Mouse (Mus musculus) forebrain, embryonic 15.5 days (tissue): ENCODE measurements at regions not wholly inside any gene's neighbourhood (a gene's known extent, or its start where the extent isn't known, plus 50 kb on each side); places are given as distances from the start of the nearest gene placed in this dataset.

ENCODE experiments used
- ATAC-seq: fragments of 200-750 bp; cut with Nextera tagmentation; replicated peaks from 2 replicates; pipeline ENCODE4 v1.8.0; 2017; ENCODE audit warnings: mild to moderate bottlenecking, moderate TSS enrichment, moderate library complexity
- H3K27ac ChIP-seq: fragments of 300-500 bp; sonication (generic); replicated peaks from 2 replicates; pipeline ENCODE4 v1.5.1; 2015; ENCODE audit warnings: mild to moderate bottlenecking, inconsistent platforms
- H3K27me3 ChIP-seq: fragments of 300-500 bp; sonication (generic); 2 replicates; pipeline ENCODE4 v1.6.1; 2015; ENCODE audit warnings: inconsistent platforms
- H3K36me3 ChIP-seq: fragments of 300-500 bp; sonication (generic); 2 replicates; pipeline ENCODE4 v1.6.1; 2015; ENCODE audit warnings: mild to moderate bottlenecking, inconsistent platforms
- H3K4me1 ChIP-seq: fragments of 300-500 bp; sonication (generic); 2 replicates; pipeline ENCODE4 v1.6.1; 2015; ENCODE audit warnings: inconsistent platforms
- H3K4me2 ChIP-seq: fragments of 300-500 bp; sonication (generic); replicated peaks from 2 replicates; pipeline ENCODE4 v1.6.1; 2015; ENCODE audit warnings: mild to moderate bottlenecking, inconsistent platforms
- H3K4me3 ChIP-seq: fragments of 300-500 bp; sonication (generic); 2 replicates; pipeline ENCODE4 v1.5.1; 2015; ENCODE audit warnings: mild to moderate bottlenecking, inconsistent platforms
- H3K9ac ChIP-seq: fragments of 300-500 bp; sonication (generic); replicated peaks from 2 replicates; pipeline ENCODE4 v1.6.1; 2015; ENCODE audit warnings: mild to moderate bottlenecking, inconsistent platforms
- H3K9me3 ChIP-seq: fragments of 300-500 bp; sonication (generic); 2 replicates; pipeline ENCODE4 v1.6.1; 2016; ENCODE audit warnings: inconsistent platforms
- WGBS: fragments of 180-500 bp; shearing (Covaris S2); methylation state at CpG from one replicate; pipeline ENCODE4 v1.1.7; 2015; ENCODE audit warnings: mixed read lengths; 5-methylcytosine and 5-hydroxymethylcytosine counted together

- H3K4me1 ChIP-seq: peaks cover 10% of the 10 kb centered on the region; the same call in 1 of the 2 replicates
- no peaks in the 10 kb centered on the region for H3K36me3 ChIP-seq
- no peaks in the 10 kb centered on the region for H3K27me3 ChIP-seq
- ATAC-seq: no peak
- no peak overlapping the region for H3K4me2 ChIP-seq
- no peak overlapping the region for H3K9ac ChIP-seq
- no peak overlapping the region for H3K4me3 ChIP-seq
- no peak overlapping the region for H3K27ac ChIP-seq
- WGBS: 61% methylated on average over 4 of the region's 4 CpGs
- no peaks in the 10 kb centered on the region for H3K9me3 ChIP-seq
Observed at GRCm38 (mm10) chr8:7973791-7974190, 687.3 kb downstream of the Efnb2 start.

- H3K4me1 ChIP-seq: no peaks in the 10 kb centered on the region
- no peak overlapping the region for H3K27ac ChIP-seq
- H3K9me3 ChIP-seq: no peaks in the 10 kb centered on the region
- ATAC-seq: peak; percentile 43; the same call in 1 of the 2 replicates
- no peaks in the 10 kb centered on the region for H3K27me3 ChIP-seq
- no peak overlapping the region for H3K4me2 ChIP-seq
- no peak overlapping the region for H3K4me3 ChIP-seq
- WGBS: 19% methylated on average over 2 of the region's 2 CpGs
- no peak overlapping the region for H3K9ac ChIP-seq
- no peaks in the 10 kb centered on the region for H3K36me3 ChIP-seq
Observed at GRCm38 (mm10) chr8:7964276-7964675, 696.8 kb downstream of the Efnb2 start.

GRCm38 (mm10) chr8:7956745-7957144, 704.3 kb downstream of the Efnb2 start:
- no peaks in the 10 kb centered on the region for H3K27me3 ChIP-seq
- H3K4me1 ChIP-seq: no peaks in the 10 kb centered on the region
- H3K4me3 ChIP-seq: no peak overlapping the region
- H3K9ac ChIP-seq: no peak overlapping the region
- no peaks in the 10 kb centered on the region for H3K36me3 ChIP-seq
- H3K9me3 ChIP-seq: no peaks in the 10 kb centered on the region
- H3K4me2 ChIP-seq: no peak overlapping the region
- peak; percentile 61 for ATAC-seq
- H3K27ac ChIP-seq: peak overlapping the region; percentile 52

- Histone ChIP-seq H3K27ac (no peak overlapping the region), H3K36me3 (no peaks in the 10 kb centered on the region), H3K9ac (no peak overlapping the region), H3K4me2 (no peak overlapping the region), H3K4me3 (no peak overlapping the region), H3K4me1 (no peaks in the 10 kb centered on the region), H3K27me3 (no peaks in the 10 kb centered on the region), H3K9me3 (no peaks in the 10 kb centered on the region)
- ATAC-seq: no peak
- 88% methylated on average over 3 of the region's 3 CpGs for WGBS
Observed at GRCm38 (mm10) chr8:7954851-7955250, 706.2 kb downstream of the Efnb2 start.

- no peak overlapping the region for H3K9ac ChIP-seq
- no peaks in the 10 kb centered on the region for H3K27me3 ChIP-seq
- WGBS: 22% methylated on average over 10 of the region's 10 CpGs
- no peak overlapping the region for H3K4me2 ChIP-seq
- no peak overlapping the region for H3K4me3 ChIP-seq
- peak overlapping the region; percentile 69 for H3K27ac ChIP-seq
- no peaks in the 10 kb centered on the region for H3K9me3 ChIP-seq
- no peaks in the 10 kb centered on the region for H3K36me3 ChIP-seq
- ATAC-seq: peak; percentile 92
- peaks cover 13% of the 10 kb centered on the region for H3K4me1 ChIP-seq
Observed at GRCm38 (mm10) chr8:7945966-7946775, 714.9 kb downstream of the Efnb2 start.

DNA sequence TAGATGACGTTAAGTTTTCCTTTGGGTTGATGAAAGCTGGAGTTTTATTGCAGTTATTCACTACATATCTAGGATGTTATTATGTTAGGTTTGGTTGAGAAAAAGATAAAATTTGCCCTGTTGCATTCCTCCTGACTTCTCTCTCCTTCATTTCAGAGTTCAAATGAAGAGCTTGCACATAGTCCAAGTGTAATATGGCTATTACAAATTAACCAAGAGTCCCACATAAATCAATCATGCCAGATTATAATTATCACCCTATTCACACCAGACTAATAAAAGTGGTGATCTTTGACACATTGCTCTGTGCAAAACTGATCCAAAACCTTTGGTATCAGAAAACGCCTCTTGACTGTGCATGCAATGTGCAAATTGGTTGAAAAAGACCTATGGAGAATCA, 724.4 kb downstream of the Efnb2 start:
- ATAC-seq: no peak
- Histone ChIP-seq H3K4me1 (no peaks in the 10 kb centered on the region), H3K9ac (no peak overlapping the region), H3K4me3 (no peak overlapping the region), H3K9me3 (no peaks in the 10 kb centered on the region), H3K4me2 (no peak overlapping the region), H3K27ac (no peak overlapping the region), H3K36me3 (no peaks in the 10 kb centered on the region), H3K27me3 (no peaks in the 10 kb centered on the region)
- 88% methylated on average over 2 of the region's 2 CpGs for WGBS

DNA sequence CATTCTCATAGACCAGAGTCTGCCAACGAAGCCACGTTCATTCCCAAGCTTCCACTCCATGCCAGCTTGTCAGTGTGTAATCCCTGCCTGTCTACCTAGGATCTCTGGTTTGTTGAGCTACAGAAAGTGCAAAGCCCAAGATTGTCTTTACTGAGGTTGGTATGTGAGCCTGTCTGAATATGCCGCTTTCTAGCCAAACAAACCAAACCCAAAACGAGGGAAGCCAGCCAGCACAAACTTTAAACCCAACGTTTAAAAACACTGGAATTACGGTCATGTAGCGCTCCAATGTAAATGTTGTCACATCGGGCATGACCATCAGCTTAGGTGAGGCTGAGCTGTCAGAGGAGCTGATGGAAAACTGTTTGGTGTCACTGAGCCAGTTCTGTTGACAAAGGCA, 741.6 kb downstream of the Efnb2 start:
- H3K4me3 ChIP-seq: no peak overlapping the region
- no peaks in the 10 kb centered on the region for H3K9me3 ChIP-seq
- ATAC-seq: no peak
- no peak overlapping the region for H3K4me2 ChIP-seq
- H3K4me1 ChIP-seq: no peaks in the 10 kb centered on the region
- 84% methylated on average over 8 of the region's 8 CpGs for WGBS
- no peaks in the 10 kb centered on the region for H3K36me3 ChIP-seq
- no peak overlapping the region for H3K27ac ChIP-seq
- H3K9ac ChIP-seq: no peak overlapping the region
- no peaks in the 10 kb centered on the region for H3K27me3 ChIP-seq

- 71% methylated on average over 3 of the region's 3 CpGs for WGBS
- no peak for ATAC-seq
- Histone ChIP-seq H3K4me1 (no peaks in the 10 kb centered on the region), H3K9ac (no peak overlapping the region), H3K4me2 (no peak overlapping the region), H3K27me3 (no peaks in the 10 kb centered on the region), H3K27ac (no peak overlapping the region), H3K9me3 (no peaks in the 10 kb centered on the region), H3K36me3 (no peaks in the 10 kb centered on the region), H3K4me3 (no peak overlapping the region)
Observed at GRCm38 (mm10) chr8:7894338-7894737, 766.7 kb downstream of the Efnb2 start.

DNA sequence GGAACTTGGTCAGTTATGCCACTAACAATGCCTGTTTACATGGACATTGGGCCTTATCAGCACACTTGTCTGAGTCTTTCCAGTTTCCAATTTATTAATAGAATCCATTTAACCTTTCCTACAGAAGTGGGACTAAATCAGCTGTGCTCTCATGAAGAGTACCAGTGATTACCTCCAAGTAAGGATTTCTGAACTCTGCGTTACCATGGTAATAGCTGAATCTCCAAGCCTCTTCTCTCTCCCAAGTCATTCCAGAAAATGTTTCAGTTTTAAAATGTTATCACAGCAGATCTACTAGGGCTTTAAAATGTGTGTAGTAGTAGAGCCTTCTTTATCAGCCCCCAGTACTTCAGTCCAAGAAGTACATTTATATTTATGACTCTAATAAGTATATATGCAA, 807.9 kb downstream of the Efnb2 start:
- no peaks in the 10 kb centered on the region for H3K4me1 ChIP-seq
- 80% methylated on average over 1 of the region's 1 CpGs for WGBS

DNA sequence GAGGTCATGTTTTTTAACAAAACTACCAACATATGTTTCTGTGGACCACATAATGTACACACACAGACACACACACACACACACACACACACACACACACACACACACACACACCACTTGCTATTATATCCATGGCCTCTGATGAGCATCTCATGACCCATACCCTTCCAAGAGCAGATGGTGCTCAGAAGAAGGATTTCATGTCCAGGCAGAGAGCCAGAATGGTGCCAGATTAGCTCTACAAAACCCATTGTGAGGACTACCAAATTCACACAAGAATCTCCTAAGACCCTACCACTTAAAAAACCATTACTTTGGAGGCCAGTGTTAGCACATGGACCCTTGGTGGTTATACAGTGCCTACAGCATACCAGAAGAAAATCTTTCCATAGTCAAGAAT, 810.5 kb downstream of the Efnb2 start:
- no peak overlapping the region for H3K4me3 ChIP-seq
- H3K27ac ChIP-seq: no peak overlapping the region
- H3K4me1 ChIP-seq: no peaks in the 10 kb centered on the region
- no peaks in the 10 kb centered on the region for H3K9me3 ChIP-seq
- ATAC-seq: no peak
- no peaks in the 10 kb centered on the region for H3K27me3 ChIP-seq
- H3K9ac ChIP-seq: no peak overlapping the region
- H3K4me2 ChIP-seq: no peak overlapping the region
- H3K36me3 ChIP-seq: no peaks in the 10 kb centered on the region

More for the DNA sequence above, 807.9 kb downstream of the Efnb2 start:
- Histone ChIP-seq H3K27me3 (no peaks in the 10 kb centered on the region), H3K4me2 (no peak overlapping the region), H3K4me3 (no peak overlapping the region), H3K27ac (no peak overlapping the region), H3K9me3 (no peaks in the 10 kb centered on the region), H3K36me3 (no peaks in the 10 kb centered on the region), H3K9ac (no peak overlapping the region)
- 0 out of 2 replicates have a peak, but pooled peaks have one; percentile 32 for ATAC-seq

DNA sequence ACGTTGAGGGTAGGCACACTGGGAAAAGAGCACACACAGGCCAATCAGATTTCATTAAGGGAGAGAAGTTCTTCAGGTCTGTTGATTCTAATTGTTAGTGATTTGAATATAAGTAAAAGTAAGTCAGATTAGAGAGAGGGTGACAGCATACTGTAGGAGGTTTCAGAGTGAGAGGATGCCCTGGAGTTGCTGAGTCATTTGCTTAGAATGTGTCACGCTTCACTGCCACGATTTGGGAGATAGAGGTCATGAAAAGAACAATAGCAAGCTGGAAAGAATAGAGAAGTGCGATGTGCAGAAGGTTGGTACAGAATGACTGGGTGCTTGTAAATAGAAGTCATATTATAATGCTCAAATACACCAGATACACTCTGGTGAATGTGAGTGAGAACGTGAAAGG, 829.1 kb downstream of the Efnb2 start:
- WGBS: 67% methylated on average over 5 of the region's 5 CpGs
- Histone ChIP-seq H3K4me2 (no peak overlapping the region), H3K36me3 (no peaks in the 10 kb centered on the region)

DNA sequence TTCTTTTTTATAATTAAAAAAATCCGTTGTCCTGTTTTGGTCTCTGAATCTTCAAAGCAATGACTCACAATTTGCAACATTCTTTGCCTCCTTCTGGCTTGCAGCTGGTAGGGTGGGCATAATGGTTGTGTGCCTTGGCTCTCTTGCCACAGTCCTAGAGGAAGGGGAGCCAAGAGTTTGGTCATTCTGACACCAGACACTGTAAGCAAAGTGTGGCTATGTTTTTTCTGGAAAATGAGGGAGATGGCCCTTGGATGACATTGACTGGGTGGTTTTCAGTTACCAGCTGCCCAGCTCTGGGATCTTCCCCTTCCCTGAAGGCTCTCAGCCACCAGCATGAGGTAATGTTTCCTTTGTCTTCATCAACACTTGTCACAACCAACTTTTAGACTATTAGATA, 833.2 kb downstream of the Efnb2 start:
- H3K9me3 ChIP-seq: no peaks in the 10 kb centered on the region
- H3K4me3 ChIP-seq: no peak overlapping the region
- no peaks in the 10 kb centered on the region for H3K36me3 ChIP-seq
- H3K27ac ChIP-seq: no peak overlapping the region
- no peaks in the 10 kb centered on the region for H3K27me3 ChIP-seq
- H3K9ac ChIP-seq: no peak overlapping the region
- H3K4me1 ChIP-seq: no peaks in the 10 kb centered on the region
- H3K4me2 ChIP-seq: no peak overlapping the region
- WGBS: 81% methylated on average over 1 of the region's 1 CpGs
- ATAC-seq: no peak

More for the DNA sequence above, 829.1 kb downstream of the Efnb2 start:
- Histone ChIP-seq H3K4me1 (no peaks in the 10 kb centered on the region), H3K9ac (no peak overlapping the region), H3K27ac (no peak overlapping the region), H3K4me3 (no peak overlapping the region), H3K9me3 (no peaks in the 10 kb centered on the region), H3K27me3 (no peaks in the 10 kb centered on the region)
- ATAC-seq: no peak

- no peaks in the 10 kb centered on the region for H3K36me3 ChIP-seq
- H3K27me3 ChIP-seq: no peaks in the 10 kb centered on the region
- H3K9me3 ChIP-seq: no peaks in the 10 kb centered on the region
- no peak overlapping the region for H3K9ac ChIP-seq
- H3K4me2 ChIP-seq: no peak overlapping the region
- ATAC-seq: no peak
- 79% methylated on average over 1 of the region's 1 CpGs for WGBS
- no peak overlapping the region for H3K27ac ChIP-seq
- no peak overlapping the region for H3K4me3 ChIP-seq
- no peaks in the 10 kb centered on the region for H3K4me1 ChIP-seq
Observed at GRCm38 (mm10) chr8:7808395-7808794, 852.6 kb downstream of the Efnb2 start.
